Mouse (Mus musculus): ENCODE results near the gene Aktip.

DNA sequence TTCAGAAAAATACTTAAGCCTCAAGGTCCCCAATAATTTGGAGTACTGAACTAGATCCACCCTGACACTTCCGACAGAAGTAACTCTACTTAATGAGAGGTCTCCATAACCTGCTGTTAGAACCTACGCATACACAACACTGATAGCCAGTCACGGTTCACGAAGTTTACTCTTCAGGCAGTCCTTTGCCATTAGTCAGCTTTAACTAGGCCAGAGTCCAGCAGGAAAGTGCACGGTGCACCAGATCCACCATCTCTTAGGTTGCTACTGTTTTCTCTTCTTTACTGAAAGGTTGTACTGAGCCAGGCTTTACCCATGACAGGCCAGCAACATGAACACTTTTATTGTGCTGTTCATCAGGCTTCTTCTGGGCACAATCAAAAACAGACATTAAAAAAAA lies 75.5 kb downstream of the Aktip start:
- no peak for TF ChIP-seq CTCF (IDR thresholded peaks at IDR 0.05; ENCODE audit: low read depth)
- no peak for TF ChIP-seq EP300 (IDR thresholded peaks at IDR 0.05; ENCODE audit: low read depth)
